Mouse (Mus musculus) cerebellum, postnatal 36 days (tissue): Measurements from ENCODE around the gene Gm13278.
"Not testable (repeated sequence)": the region's sequence is repeated elsewhere in the genome, so short reads cannot be mapped to it uniquely, and the experiment has no call there.

Experiments used
- DNase-seq, 2 experiments: peaks; one replicate each; pipeline ENCODE4 v3.0.0; 2021 to 2022; ENCODE audit warnings: mixed read lengths in 2 of 2

Gm13278 gene

DNA sequence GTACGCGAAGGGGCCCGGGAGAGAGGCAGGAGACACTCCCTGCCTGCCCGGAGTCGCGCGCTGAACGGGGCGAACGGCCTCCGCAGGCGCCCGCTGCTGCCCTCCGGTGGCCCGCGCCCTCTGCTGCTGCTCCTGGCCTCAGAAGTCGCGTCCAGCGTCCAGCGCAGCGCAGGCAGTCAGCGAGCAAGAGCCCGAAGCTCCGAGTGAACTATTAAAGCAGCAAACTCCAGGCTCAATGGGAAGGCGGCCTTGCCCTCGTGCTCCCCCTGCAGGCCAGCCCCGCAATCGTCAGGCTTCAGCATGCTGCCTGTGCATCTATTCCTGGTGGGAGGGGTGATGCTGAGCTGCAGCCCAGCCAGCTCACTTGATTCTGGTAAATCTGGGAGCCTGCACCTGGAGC is at the start of gene Gm13278:
Gm13278 (plus strand) TSS at position 301 of the 400 bp plus-strand sequence.
- DNase-seq: not testable (repeated sequence)

DNA sequence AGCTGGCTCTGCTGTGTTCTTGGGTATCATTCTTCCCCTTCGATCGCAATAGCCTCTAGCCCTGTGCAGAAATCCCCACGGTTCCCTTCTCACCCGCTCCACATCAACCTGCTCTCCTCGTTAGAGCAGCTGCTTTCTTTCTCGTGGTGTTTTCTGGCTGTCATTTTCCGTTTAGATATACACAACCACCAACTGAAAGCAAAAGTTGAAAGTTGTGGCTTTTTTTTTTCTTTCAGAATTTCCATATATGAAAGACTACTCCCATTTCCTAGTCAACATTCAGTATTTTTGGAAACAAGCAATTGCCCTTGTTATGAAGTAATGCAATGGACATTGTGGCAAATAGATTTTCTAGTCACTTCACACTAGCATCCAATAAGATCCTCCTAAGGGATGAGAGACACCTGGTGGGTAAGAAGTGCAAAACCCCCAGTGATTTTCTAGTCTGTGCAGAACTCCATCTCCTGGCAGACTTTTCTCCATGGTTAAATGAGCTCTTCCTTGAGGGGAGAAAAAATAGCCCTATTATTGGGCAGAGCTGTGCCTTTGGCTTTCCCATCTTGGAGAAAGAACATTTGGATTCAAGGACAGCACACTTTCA is 48.5 kb upstream of the Gm13278 start:
- no peak for DNase-seq

DNA sequence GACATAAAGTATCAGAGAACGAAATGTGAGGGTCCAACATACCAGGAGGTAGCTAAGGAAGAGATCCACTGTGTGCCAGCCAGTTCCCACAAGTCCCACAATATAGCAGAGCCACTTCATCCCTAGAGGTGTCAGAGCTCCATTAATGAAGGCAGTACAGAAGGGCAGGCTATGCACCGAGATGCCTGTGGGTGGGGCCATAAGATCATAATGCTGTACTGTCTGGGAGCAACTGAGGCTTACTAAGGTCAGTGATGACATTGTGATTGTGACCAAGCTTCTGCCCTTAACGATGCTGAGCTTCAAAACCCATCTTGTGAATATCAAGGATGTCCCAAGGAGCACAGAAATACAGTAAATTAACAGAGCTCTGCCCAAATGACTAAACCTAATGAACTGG is 47.1 kb upstream of the Gm13278 start:
- no peak for DNase-seq

DNA sequence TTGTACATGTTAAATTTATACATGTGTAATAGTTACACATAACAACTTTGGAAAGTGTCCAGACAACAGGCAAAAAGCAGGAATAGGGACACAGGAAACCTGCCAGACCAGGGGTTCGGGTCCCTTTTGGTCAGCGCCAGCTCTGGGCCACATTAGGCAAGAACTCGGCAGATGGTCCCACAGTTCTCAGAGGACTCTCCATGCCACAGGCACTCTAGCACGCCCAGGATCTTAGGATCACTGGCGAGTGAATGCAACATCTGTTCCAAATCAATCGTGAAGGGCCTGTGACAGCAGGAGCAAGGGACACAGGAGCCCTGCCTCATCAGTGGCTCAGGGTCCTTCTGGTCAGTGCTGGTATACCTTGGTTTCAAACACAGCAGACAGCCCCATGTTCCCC is 41.4 kb upstream of the Gm13278 start:
- DNase-seq: no peak

DNA sequence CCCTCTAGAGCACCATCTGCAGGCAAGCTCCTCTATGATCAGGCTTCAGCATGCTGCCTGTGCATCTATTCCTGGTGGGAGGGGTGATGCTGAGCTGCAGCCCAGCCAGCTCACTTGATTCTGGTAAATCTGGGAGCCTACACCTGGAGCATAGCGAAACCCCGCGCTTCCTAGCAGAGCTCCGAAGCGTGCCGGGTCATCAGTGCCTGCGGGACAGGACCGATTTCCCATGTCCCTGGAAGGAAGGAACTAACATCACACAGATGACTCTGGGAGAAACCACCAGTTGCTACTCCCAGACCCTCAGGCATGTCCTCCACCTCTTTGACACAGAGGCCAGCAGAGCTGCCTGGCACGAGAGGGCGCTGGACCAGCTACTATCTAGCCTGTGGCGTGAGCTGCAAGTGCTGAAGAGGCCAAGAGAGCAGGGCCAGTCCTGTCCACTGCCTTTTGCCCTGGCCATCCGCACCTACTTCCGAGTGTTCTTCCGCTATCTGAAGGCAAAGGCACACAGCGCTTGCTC is 36.5 kb upstream of the Gm13278 start, which contains the start of gene Gm13271:
Gm13271 (plus strand) TSS at position 51 of the 523 bp plus-strand sequence.
- peak; percentile 66 to 73 for DNase-seq

DNA sequence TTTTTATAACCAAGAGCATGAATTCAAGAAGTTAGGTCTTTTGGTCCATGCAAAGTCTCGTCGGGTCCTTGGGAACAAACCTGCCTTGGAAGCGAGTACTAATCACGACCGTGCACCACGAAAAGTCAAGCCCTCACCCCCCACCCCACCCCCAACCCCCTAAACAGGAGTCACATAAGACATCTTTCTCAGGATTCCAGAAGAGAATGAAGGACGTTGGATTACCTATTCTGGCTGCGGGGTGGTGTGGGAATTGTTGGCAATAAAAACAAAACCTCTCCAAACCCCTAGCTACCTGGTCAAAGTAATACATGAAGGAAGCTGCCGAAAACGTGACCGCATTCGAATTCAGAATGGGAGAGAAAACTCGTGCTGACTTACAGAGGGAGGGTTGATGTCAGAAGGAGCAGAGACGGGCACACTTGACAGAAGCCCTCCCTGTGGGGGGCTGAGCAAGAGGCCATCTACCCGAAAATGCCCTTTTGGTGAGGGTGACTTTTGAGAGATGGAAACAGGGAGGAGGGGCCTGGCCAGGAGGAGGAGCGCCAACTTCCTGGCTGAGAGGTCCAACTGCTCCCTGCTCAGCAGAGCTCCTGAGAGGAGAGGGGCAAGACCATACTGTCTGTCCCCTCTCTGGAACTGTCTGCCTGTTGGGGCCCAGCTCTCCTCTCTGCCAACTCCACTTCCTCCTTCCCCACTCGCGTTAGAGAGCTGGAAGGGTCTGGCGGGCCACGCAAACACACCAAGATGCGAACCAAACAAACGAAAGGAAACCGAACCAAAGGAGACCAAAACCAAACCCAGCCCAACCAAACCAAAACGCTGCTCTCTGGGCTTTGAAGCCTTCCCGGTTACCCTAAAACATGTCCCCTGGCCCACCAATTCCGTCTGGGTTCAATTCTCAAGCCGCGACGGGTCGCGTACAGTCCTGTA is 34.5 kb upstream of the Gm13278 start:
- not testable (repeated sequence) for DNase-seq

DNA sequence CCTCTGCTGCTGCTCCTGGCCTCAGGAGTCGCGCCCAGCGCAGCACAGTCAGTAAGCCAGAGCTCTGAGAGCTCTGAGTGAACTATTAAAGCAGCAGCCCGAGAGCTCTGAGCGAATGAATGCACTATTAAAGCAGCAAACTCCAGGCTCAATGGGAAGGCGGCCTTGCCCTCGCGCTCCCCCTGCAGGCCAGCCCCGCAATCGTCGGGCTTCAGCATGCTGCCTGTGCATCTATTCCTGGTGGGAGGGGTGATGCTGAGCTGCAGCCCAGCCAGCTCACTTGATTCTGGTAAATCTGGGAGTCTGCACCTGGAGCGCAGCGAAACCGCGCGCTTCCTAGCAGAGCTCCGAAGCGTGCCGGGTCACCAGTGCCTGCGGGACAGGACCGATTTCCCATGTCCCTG is 33.7 kb upstream of the Gm13278 start:
- DNase-seq: peak; percentile 86 to 93

DNA sequence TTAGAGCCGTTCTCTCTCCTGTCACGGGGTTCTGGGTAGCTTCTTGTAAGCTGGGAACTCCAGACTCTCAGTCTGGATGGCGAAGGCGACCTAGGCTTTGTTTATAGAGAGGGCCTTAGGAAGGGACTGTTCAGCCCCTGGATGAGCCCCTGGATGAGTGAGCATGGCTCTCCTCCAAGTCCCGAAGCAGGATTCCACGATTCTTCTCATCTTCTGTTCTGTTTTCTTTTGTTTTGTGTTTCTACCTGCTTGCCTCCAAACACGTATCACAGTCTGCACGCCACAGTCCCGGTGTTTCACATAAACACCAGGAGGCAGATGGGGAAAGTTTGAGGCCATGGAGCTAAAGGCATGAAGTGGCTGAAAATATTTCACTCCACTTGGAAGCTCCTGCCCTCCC is 32.6 kb upstream of the Gm13278 start:
- not testable (repeated sequence) for DNase-seq

DNA sequence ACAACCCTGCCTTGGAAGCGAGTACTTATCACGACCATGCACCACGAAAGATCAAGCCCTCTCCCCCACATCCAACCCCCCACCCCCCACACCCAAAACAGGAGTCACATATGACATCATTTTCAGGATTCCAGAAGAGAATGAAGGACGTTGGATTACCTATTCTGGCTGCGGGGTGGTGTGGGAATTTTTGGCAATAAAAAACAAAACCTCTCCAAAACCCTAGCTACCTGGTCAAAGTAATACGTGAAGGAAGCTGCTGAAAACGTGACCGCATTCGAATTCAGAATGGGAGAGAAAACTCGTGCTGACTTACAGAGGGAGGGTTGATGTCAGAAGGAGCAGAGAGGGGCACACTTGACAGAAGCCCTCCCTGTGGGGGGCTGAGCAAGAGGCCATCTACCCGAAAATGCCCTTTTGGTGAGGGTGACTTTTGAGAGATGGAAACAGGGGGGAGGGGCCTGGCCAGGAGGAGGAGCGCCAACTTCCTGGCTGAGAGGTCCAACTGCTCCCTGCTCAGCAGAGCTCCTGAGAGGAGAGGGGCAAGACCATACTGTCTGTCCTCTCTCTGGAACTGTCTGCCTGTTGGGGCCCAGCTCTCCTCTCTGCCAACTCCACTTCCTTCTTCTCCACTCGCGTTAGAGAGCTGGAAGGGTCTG is 31.6 kb upstream of the Gm13278 start, which contains the start of gene Gm13283:
Gm13283 (plus strand) TSS at position 510 of the 659 bp plus-strand sequence.
- peak; percentile 33 to 41 for DNase-seq

DNA sequence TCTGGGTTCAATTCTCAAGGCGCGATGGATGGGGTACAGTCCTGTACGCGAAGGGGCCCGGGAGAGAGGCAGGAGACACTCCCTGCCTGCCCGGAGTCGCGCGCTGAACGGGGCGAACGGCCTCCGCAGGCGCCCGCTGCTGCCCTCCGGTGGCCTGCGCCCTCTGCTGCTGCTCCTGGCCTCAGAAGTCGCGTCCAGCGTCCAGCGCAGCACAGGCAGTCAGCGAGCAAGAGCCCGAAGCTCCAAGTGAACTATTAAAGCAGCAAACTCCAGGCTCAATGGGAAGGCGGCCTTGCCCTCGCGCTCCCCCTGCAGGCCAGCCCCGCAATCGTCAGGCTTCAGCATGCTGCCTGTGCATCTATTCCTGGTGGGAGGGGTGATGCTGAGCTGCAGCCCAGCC is 30.9 kb upstream of the Gm13278 start:
- DNase-seq: peak; percentile 59 to 68

DNA sequence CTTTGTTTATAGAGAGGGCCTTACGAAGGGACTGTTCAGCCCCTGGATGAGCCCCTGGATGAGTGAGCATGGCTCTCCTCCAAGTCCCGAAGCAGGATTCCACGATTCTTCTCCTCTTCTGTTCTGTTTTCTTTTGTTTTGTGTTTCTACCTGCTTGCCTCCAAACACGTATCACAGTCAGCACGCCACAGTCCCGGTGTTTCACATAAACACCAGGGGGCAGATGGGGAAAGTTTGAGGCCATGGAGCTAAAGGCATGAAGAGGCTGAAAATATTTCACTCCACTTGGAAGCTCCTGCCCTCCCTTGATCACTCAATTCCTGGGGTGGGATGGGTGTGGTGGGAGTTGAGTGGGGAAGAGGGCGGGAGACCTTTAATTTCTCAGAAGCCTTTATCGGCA is 29.6 kb upstream of the Gm13278 start:
- DNase-seq: peak; percentile 59 to 67

DNA sequence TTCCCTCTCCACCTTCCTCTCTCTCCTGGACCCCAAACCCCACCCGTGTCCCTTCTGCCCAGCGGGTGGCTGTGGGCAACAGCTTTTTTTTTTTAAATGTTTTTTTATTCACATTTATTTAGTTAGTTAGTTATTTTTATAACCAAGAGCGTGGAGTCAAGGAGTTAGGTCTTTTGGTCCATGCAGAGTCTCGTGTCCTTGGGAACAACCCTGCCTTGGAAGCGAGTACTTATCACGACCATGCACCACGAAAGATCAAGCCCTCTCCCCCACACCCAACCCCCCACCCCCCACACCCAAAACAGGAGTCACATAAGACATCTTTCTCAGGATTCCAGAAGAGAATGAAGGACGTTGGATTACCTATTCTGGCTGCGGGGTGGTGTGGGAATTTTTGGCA is 29.0 kb upstream of the Gm13278 start:
- peak in 1 of 2 experiments; percentile 36 for DNase-seq

DNA sequence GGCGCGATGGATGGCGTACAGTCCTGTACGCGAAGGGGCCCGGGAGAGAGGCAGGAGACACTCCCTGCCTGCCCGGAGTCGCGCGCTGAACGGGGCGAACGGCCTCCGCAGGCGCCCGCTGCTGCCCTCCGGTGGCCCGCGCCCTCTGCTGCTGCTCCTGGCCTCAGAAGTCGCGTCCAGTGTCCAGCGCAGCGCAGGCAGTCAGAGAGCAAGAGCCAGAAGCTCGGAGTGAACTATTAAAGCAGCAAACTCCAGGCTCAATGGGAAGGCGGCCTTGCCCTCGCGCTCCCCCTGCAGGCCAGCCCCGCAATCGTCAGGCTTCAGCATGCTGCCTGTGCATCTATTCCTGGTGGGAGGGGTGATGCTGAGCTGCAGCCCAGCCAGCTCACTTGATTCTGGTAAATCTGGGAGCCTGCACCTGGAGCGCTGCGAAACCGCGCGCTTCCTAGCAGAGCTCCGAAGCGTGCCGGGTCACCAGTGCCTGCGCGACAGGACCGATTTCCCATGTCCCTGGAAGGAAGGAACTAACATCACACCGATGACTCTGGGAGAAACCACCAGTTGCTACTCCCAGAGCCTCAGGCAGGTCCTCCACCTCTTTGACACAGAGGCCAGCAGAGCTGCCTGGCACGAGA is 27.8 kb upstream of the Gm13278 start:
- DNase-seq: peak; percentile 28 to 41

DNA sequence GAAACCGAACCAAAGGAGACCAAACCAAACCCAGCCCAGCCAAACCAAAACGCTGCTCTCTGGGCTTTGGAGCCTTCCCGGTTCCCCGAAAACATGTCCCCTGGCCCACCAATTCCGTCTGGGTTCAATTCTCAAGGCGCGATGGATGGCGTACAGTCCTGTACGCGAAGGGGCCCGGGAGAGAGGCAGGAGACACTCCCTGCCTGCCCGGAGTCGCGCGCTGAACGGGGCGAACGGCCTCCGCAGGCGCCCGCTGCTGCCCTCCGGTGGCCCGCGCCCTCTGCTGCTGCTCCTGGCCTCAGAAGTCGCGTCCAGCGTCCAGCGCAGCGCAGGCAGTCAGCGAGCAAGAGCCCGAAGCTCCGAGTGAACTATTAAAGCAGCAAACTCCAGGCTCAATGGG is 17.8 kb upstream of the Gm13278 start, which contains the start of gene Gm13290:
Gm13290 (plus strand) TSS at position 301 of the 400 bp plus-strand sequence.
- not testable (repeated sequence) for DNase-seq

DNA sequence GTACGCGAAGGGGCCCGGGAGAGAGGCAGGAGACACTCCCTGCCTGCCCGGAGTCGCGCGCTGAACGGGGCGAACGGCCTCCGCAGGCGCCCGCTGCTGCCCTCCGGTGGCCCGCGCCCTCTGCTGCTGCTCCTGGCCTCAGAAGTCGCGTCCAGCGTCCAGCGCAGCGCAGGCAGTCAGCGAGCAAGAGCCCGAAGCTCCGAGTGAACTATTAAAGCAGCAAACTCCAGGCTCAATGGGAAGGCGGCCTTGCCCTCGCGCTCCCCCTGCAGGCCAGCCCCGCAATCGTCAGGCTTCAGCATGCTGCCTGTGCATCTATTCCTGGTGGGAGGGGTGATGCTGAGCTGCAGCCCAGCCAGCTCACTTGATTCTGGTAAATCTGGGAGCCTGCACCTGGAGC is 14.7 kb upstream of the Gm13278 start, which contains the start of gene Gm13289:
Gm13289 (plus strand) TSS at position 301 of the 400 bp plus-strand sequence.
- not testable (repeated sequence) for DNase-seq

DNA sequence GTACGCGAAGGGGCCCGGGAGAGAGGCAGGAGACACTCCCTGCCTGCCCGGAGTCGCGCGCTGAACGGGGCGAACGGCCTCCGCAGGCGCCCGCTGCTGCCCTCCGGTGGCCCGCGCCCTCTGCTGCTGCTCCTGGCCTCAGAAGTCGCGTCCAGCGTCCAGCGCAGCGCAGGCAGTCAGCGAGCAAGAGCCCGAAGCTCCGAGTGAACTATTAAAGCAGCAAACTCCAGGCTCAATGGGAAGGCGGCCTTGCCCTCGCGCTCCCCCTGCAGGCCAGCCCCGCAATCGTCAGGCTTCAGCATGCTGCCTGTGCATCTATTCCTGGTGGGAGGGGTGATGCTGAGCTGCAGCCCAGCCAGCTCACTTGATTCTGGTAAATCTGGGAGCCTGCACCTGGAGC is 11.8 kb upstream of the Gm13278 start, which contains the start of gene Gm13272:
Gm13272 (plus strand) TSS at position 301 of the 400 bp plus-strand sequence.
- not testable (repeated sequence) for DNase-seq

DNA sequence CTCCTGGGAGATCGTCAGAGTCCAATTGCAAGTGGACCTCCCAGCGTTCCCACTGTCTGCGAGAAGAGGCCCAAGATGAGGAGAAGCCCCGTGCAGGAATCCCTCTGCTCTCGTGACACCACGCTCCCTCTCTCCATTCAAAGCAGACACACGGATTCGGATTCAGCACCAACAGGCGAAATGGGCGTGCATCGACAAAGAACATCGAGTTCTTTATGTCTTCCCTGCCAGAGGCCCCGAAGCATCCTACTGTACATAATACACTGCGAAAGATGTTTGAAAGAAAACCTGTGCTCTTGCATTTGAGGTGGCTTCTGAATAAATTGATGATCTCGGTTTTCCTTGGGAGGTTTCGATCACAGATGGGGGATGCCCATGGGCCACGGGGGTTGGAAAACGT is 11.0 kb upstream of the Gm13278 start:
- DNase-seq: not testable (repeated sequence)

DNA sequence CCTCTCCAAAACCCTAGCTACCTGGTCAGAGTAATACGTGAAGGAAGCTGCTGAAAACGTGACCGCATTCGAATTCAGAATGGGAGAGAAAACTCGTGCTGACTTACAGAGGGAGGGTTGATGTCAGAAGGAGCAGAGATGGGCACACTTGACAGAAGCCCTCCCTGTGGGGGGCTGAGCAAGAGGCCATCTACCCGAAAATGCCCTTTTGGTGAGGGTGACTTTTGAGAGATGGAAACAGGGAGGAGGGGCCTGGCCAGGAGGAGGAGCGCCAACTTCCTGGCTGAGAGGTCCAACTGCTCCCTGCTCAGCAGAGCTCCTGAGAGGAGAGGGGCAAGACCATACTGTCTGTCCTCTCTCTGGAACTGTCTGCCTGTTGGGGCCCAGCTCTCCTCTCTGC is 9.5 kb upstream of the Gm13278 start, which contains the start of gene Ifnz:
Ifnz (plus strand) TSS at position 301 of the 400 bp plus-strand sequence.
- DNase-seq: not testable (repeated sequence)

DNA sequence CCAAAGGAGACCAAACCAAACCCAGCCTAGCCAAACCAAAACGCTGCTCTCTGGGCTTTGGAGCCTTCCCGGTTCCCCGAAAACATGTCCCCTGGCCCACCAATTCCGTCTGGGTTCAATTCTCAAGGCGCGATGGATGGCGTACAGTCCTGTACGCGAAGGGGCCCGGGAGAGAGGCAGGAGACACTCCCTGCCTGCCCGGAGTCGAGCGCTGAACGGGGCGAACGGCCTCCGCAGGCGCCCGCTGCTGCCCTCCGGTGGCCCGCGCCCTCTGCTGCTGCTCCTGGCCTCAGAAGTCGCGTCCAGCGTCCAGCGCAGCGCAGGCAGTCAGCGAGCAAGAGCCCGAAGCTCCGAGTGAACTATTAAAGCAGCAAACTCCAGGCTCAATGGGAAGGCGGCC is 9.0 kb upstream of the Gm13278 start:
- DNase-seq: not testable (repeated sequence)

DNA sequence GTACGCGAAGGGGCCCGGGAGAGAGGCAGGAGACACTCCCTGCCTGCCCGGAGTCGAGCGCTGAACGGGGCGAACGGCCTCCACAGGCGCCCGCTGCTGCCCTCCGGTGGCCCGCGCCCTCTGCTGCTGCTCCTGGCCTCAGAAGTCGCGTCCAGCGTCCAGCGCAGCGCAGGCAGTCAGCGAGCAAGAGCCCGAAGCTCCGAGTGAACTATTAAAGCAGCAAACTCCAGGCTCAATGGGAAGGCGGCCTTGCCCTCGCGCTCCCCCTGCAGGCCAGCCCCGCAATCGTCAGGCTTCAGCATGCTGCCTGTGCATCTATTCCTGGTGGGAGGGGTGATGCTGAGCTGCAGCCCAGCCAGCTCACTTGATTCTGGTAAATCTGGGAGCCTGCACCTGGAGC is 5.9 kb upstream of the Gm13278 start, which contains the start of gene Gm13276:
Gm13276 (plus strand) TSS at position 301 of the 400 bp plus-strand sequence.
- not testable (repeated sequence) for DNase-seq

DNA sequence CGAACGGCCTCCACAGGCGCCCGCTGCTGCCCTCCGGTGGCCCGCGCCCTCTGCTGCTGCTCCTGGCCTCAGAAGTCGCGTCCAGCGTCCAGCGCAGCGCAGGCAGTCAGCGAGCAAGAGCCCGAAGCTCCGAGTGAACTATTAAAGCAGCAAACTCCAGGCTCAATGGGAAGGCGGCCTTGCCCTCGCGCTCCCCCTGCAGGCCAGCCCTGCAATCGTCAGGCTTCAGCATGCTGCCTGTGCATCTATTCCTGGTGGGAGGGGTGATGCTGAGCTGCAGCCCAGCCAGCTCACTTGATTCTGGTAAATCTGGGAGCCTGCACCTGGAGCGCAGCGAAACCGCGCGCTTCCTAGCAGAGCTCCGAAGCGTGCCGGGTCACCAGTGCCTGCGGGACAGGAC is 2.9 kb upstream of the Gm13278 start, which contains the start of gene Gm13277:
Gm13277 (plus strand) TSS at position 231 of the 400 bp plus-strand sequence.
- DNase-seq: peak; percentile 72 to 75
